Mouse (Mus musculus) CH12.LX (cell line): ENCODE data around the gene Lin52.

Experiments used
- BHLHE40 ChIP-seq: IDR thresholded peaks from 2 replicates; pipeline ENCODE4 v1.6.1; 2011; ENCODE audit warnings: mild to moderate bottlenecking, low read depth, low read length, improper control_type of control experiment
- CHD2 ChIP-seq: IDR thresholded peaks from 2 replicates; pipeline ENCODE4 v1.6.1; 2011; ENCODE audit warnings: low read length, improper control_type of control experiment
- CTCF ChIP-seq, 2 experiments: IDR thresholded peaks in 1 of 2; conservative IDR thresholded peaks in 1 of 2; 2 replicates each; pipeline ENCODE4 v1.5.1; 2011 to 2012; ENCODE audit warnings: low read depth in 2 of 2, low read length in 2 of 2, improper control_type of control experiment in 1 of 2, inconsistent platforms in 1 of 2, mild to moderate bottlenecking in 1 of 2, moderate library complexity in 1 of 2
- E2F4 ChIP-seq: IDR thresholded peaks from 2 replicates; pipeline ENCODE4 v1.6.1; 2011; ENCODE audit warnings: low read depth, low read length, improper control_type of control experiment; ENCODE audit not compliant: insufficient replicate concordance
- EP300 ChIP-seq: IDR thresholded peaks from 2 replicates; pipeline ENCODE4 v1.6.1; 2011; ENCODE audit warnings: low read length, improper control_type of control experiment
- HCFC1 ChIP-seq: IDR thresholded peaks from 2 replicates; pipeline ENCODE4 v1.6.1; 2012; ENCODE audit warnings: low read depth, mild to moderate bottlenecking, inconsistent platforms, low read length, improper control_type of control experiment
- JUND ChIP-seq: conservative IDR thresholded peaks from 2 replicates; pipeline ENCODE4 v1.6.1; 2011; ENCODE audit warnings: low read depth, low read length, improper control_type of control experiment
- MYC ChIP-seq: IDR thresholded peaks from 2 replicates; pipeline ENCODE4 v1.6.1; 2011; ENCODE audit warnings: low read depth, mild to moderate bottlenecking, improper control_type of control experiment, low read length
- POLR2A ChIP-seq: IDR thresholded peaks from 2 replicates; pipeline ENCODE4 v1.6.1; 2011; ENCODE audit warnings: low read depth, mild to moderate bottlenecking, improper control_type of control experiment, low read length
- POLR2AphosphoS2 ChIP-seq: IDR thresholded peaks from 2 replicates; pipeline ENCODE4 v1.6.1; 2011; ENCODE audit warnings: low read depth, low read length, improper control_type of control experiment

GRCm38 (mm10) chr12:84516642-84517041 is 65.4 kb downstream of the Lin52 start:
- TF ChIP-seq CHD2 (no peak), CTCF (conservative IDR thresholded peaks at IDR 0.05 in 1 of 2, IDR thresholded peaks at IDR 0.05 in 1 of 2; ENCODE audit: low read depth in 2 of 2, low read length in 2 of 2) (peak in 1 of 2 experiments; percentile 26; a peak in 1 of 4 replicates), POLR2A (no peak), BHLHE40 (no peak), POLR2AphosphoS2 (no peak), JUND (no peak), HCFC1 (no peak), MYC (no peak), E2F4 (no peak), EP300 (no peak)
